Mouse (Mus musculus) hindbrain, postnatal 0 days (tissue): ENCODE measurements around the gene Rgs13. TPM values are rescaled to one million over a fixed set of nuclear protein-coding genes. Genes with fewer than 3 reads are reported as not detected.

Source experiments
- ATAC-seq: fragments of 200-750 bp; cut with Nextera tagmentation; 2 replicates; pipeline ENCODE4 v1.8.0; 2017; ENCODE audit warnings: mild to moderate bottlenecking, moderate TSS enrichment, moderate library complexity
- DNase-seq: peaks from one replicate; pipeline ENCODE4 v3.0.0-alpha.2; 2015; ENCODE audit warnings: low spot score
- H3K27ac ChIP-seq: fragments of 300-500 bp; sonication (generic); 2 replicates; pipeline ENCODE4 v1.5.1; 2014; ENCODE audit warnings: mild to moderate bottlenecking
- H3K27me3 ChIP-seq: fragments of 300-500 bp; sonication (generic); 2 replicates; pipeline ENCODE4 v1.6.1; 2014; ENCODE audit warnings: low read length, mixed read lengths; ENCODE audit not compliant: insufficient read depth
- H3K36me3 ChIP-seq: fragments of 300-500 bp; sonication (generic); 2 replicates; pipeline ENCODE4 v1.6.1; 2014; ENCODE audit warnings: low read length, mixed read lengths; ENCODE audit not compliant: insufficient read depth
- H3K4me1 ChIP-seq: fragments of 300-500 bp; sonication (generic); 2 replicates; pipeline ENCODE4 v1.6.1; 2014; ENCODE audit warnings: antibody characterized with exemption, low read length, mixed read lengths; ENCODE audit not compliant: insufficient read depth
- H3K4me2 ChIP-seq: fragments of 300-500 bp; sonication (generic); 2 replicates; pipeline ENCODE4 v1.6.1; 2014; ENCODE audit warnings: low read depth, mild to moderate bottlenecking, low read length, moderate library complexity, mixed read lengths
- H3K4me3 ChIP-seq: fragments of 300-500 bp; sonication (generic); 2 replicates; pipeline ENCODE4 v1.5.1; 2014; ENCODE audit warnings: low read length
- H3K9ac ChIP-seq: fragments of 300-500 bp; sonication (generic); replicated peaks from 2 replicates; pipeline ENCODE4 v1.6.1; 2014; ENCODE audit warnings: mild to moderate bottlenecking, low read length, moderate library complexity, mixed read lengths
- H3K9me3 ChIP-seq: fragments of 300-500 bp; sonication (generic); 2 replicates; pipeline ENCODE4 v1.6.1; 2016; ENCODE audit warnings: low read length, mixed read lengths
- CTCF ChIP-seq: IDR thresholded peaks from 2 replicates; pipeline ENCODE4 v1.5.1; 2016; ENCODE audit warnings: antibody characterized with exemption, control low read depth, low read depth
- WGBS: fragments of 180-500 bp; shearing (Covaris S2); extraction: QIAGEN DNeasy Blood & Tissue Kit; methylation state at CpG from one replicate; pipeline ENCODE4 v1.1.7; 2014; 5-methylcytosine and 5-hydroxymethylcytosine counted together
- polyA plus RNA-seq: library from polyadenylated mRNA; unstranded; fragments of >200 nt; fragmentation: Nextera tagmentation; extraction: Ambion mirVana; gene quantifications from 2 replicates; pipeline ENCODE4 v1.2.1, GENCODE M21; 2015
- total RNA-seq: library from RNA; depleted of rRNA; stranded (reverse); fragments of >200 nt; gene quantifications from 2 replicates; pipeline ENCODE4 v1.2.3, GENCODE M21; 2014; rRNA removed

Gene Rgs13
- total and polyA plus RNA-seq, 2 experiments from 2014 or later: 1.3 to 1.5 TPM

DNA sequence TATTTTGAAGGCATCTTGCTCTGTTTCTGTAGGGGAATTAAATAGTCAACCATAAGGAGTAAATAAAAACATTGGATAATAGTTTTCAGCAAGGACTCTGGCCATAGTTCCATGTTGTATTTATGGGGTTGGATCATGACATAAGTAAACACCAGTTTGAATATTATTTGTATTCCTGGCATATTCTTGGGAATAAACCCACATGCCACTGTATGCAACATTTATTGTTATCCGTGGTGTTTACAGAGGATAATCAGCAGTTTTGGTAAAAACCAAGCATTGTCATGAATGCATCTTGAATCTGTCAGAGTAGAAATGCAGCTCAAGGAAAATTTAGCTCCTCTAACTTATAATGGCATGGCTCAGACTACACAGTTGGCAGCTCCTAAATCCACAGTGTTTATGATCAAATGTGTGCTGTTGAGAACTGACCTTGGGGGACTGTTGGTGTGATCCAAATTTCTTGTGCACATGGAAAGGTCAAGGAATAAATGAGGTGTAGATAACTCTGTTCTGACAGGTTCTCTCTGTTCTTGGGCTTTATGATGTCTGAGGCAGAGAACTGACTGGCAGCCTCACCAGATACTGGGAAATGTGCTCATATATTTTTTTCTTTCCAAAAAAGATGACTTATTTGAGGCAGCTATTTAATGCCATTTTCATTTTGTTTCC, 78.4 kb downstream of the Rgs13 start:
- no peaks in the 10 kb centered on the region for H3K27me3 ChIP-seq
- no peak for ATAC-seq
- WGBS: 82% methylated on average over 1 of the region's 1 CpGs
- TF ChIP-seq CTCF: no peak
- no peaks in the 10 kb centered on the region for H3K4me1 ChIP-seq
- no peak for DNase-seq
- H3K27ac ChIP-seq: no peak overlapping the region
- H3K4me2 ChIP-seq: no peak overlapping the region
- H3K36me3 ChIP-seq: no peaks in the 10 kb centered on the region
- H3K9me3 ChIP-seq: no peaks in the 10 kb centered on the region
- no peak overlapping the region for H3K9ac ChIP-seq
- no peak overlapping the region for H3K4me3 ChIP-seq

DNA sequence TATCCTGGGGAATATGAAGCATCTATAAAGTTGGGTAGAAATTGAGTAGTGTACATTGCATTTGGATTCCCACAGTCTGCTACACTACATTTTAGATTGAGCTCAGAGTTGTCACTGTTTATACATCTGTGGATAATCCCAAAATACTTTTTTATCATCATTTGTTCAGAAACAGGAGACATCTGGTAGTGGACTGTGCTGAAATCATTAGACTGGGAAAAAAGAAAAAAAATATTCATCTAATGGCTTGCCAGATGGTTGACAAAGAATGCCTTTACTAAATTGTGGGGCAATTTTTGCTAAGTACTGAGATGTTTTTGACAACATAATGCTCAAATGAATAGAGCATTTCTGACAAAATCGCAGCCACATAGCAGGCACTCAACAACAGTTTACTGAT, 86.8 kb downstream of the Rgs13 start:
- H3K9ac ChIP-seq: no peak overlapping the region
- WGBS: 84% methylated on average over 1 of the region's 1 CpGs
- no peaks in the 10 kb centered on the region for H3K9me3 ChIP-seq
- H3K27ac ChIP-seq: no peak overlapping the region
- DNase-seq (no peak), ATAC-seq (no peak)
- no peak for TF ChIP-seq CTCF
- no peaks in the 10 kb centered on the region for H3K4me1 ChIP-seq
- H3K4me2 ChIP-seq: no peak overlapping the region
- no peaks in the 10 kb centered on the region for H3K27me3 ChIP-seq
- no peaks in the 10 kb centered on the region for H3K36me3 ChIP-seq
- no peak overlapping the region for H3K4me3 ChIP-seq

Other genes with a start within 250 kb of the Rgs13 start
- gene Rgs2, start 173.2 kb downstream of the Rgs13 start, total RNA-seq: 13.6 and 14.9 TPM in 2 replicates
- gene Rgs2, start 173.2 kb downstream of the Rgs13 start, polyA plus RNA-seq: 70.7 and 71.1 TPM in 2 replicates
- gene Rgs1, start 71.9 kb upstream of the Rgs13 start, total RNA-seq: 0.78 TPM in 1 of 2 replicates, not detected in the other
- not detected in 2 replicates for gene Rgs1, start 71.9 kb upstream of the Rgs13 start, polyA plus RNA-seq